Mouse (Mus musculus): ENCODE results near the gene Mier2. TPM values are rescaled to one million over a fixed set of nuclear protein-coding genes. Genes with fewer than 3 reads are reported as not detected.

The Mier2 gene
- total RNA-seq, 1 experiment from 2014 or later = 10.0 TPM

DNA sequence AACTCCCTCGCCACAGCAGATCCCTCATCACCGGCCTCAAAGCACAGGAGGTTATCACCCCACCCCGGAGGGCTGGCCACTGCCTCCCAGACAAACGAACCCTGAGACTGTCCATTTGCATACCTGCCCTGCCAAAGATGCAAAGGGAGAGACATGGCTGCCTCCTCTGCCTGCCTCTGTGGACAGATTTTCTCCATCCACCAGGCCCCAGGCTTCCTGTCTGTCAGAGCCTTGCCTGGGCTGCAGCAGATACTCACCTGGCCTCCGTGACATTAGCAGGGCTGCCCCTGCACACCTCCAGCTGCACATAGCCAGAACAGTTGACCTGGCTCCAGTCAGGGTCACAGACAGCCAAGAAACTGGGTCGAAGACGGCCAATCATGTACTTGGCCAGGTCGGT lies 24.8 kb downstream of the Mier2 start:
- no peak for ATAC-seq (replicated peaks; ENCODE audit: insufficient number of reproducible peaks, low FRiP score, low TSS enrichment, poor library complexity, severe bottlenecking)

GRCm38 (mm10) chr10:79528081-79528480 lies 26.9 kb downstream of the Mier2 start:
- ATAC-seq (replicated peaks; ENCODE audit: insufficient number of reproducible peaks, low FRiP score, low TSS enrichment, poor library complexity, severe bottlenecking) = no peak

DNA sequence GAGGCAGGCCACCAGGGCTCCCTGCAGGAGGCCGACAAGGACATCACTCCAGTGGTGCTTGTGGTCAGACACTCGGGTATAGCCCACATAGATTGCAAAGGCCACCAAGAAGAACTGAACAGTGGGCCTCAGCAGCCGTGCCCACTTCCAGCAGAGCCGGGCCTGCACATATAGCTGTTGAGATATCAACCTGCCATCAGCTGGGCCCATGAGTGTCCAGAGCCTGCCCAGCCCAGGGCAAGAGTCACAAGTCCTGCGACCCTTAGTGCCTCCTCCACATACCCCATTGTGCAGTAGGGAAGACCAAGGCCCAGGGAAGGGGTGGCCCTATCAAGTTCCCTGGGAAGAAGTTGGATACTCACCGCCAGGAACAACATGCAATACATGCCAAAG lies 27.6 kb downstream of the Mier2 start:
- ATAC-seq (replicated peaks; ENCODE audit: insufficient number of reproducible peaks, low FRiP score, low TSS enrichment, poor library complexity, severe bottlenecking) = no peak

GRCm38 (mm10) chr10:79526661-79527452 lies 28.1 kb downstream of the Mier2 start:
- ATAC-seq (replicated peaks; ENCODE audit: insufficient number of reproducible peaks, low FRiP score, low TSS enrichment, poor library complexity, severe bottlenecking) = no peak

- ATAC-seq (replicated peaks; ENCODE audit: insufficient number of reproducible peaks, low FRiP score, low TSS enrichment, poor library complexity, severe bottlenecking) = no peak
These were observed 29.3 kb downstream of the Mier2 start for GRCm38 (mm10) chr10:79525456-79526325.

- ATAC-seq (replicated peaks; ENCODE audit: insufficient number of reproducible peaks, low FRiP score, low TSS enrichment, poor library complexity, severe bottlenecking) = no peak
These were observed 30.6 kb downstream of the Mier2 start for GRCm38 (mm10) chr10:79524433-79524832.

- ATAC-seq (replicated peaks; ENCODE audit: insufficient number of reproducible peaks, low FRiP score, low TSS enrichment, poor library complexity, severe bottlenecking) = peak; percentile 56
These were observed 48.3 kb downstream of the Mier2 start for GRCm38 (mm10) chr10:79506709-79507108.

- no peak for ATAC-seq (replicated peaks; ENCODE audit: insufficient number of reproducible peaks, low FRiP score, low TSS enrichment, poor library complexity, severe bottlenecking)
These were observed 52.0 kb downstream of the Mier2 start for GRCm38 (mm10) chr10:79502830-79503644.

GRCm38 (mm10) chr10:79496701-79497288 lies 58.2 kb downstream of the Mier2 start:
- no peak for ATAC-seq (replicated peaks; ENCODE audit: insufficient number of reproducible peaks, low FRiP score, low TSS enrichment, poor library complexity, severe bottlenecking)

GRCm38 (mm10) chr10:79495886-79496285 lies 59.1 kb downstream of the Mier2 start:
- ATAC-seq (replicated peaks; ENCODE audit: insufficient number of reproducible peaks, low FRiP score, low TSS enrichment, poor library complexity, severe bottlenecking) = no peak

Other genes starting within 250 kb of the Mier2 start
- gene Vmn2r82, start 198.7 kb downstream of the Mier2 start, total RNA-seq (2017) = not detected in 3 replicates
- gene Vmn2r83, start 86.5 kb downstream of the Mier2 start, total RNA-seq (2017) = not detected in 3 replicates
- 3.1 to 4.3 TPM (median 3.3 TPM) in 3 replicates for gene Plpp2, start 21.4 kb downstream of the Mier2 start, total RNA-seq (2017)
- gene Theg, start 32.1 kb upstream of the Mier2 start, total RNA-seq (2017) = not detected in 3 replicates
- gene C2cd4c, start 58.8 kb upstream of the Mier2 start, total RNA-seq (2017) = not detected in 3 replicates
- not detected in 3 replicates for gene Shc2, start 82.7 kb upstream of the Mier2 start, total RNA-seq (2017)
- not detected in 3 replicates for gene Odf3l2, start 90.5 kb upstream of the Mier2 start, total RNA-seq (2017)
- gene Madcam1, start 109.4 kb upstream of the Mier2 start, total RNA-seq (2017) = not detected in 3 replicates
- 8.9 to 28.4 TPM (median 25.4 TPM) in 3 replicates for gene Tpgs1, start 114.2 kb upstream of the Mier2 start, total RNA-seq (2017)
- 76.0 to 109 TPM (median 89.7 TPM) in 3 replicates for gene Cdc34, start 127.0 kb upstream of the Mier2 start, total RNA-seq (2017)
- gene Gzmm, start 133.8 kb upstream of the Mier2 start, total RNA-seq (2017) = 0.29 to 17.0 TPM (median 3.0 TPM) in 3 replicates
- 158 to 185 TPM (median 179 TPM) in 3 replicates for gene Bsg, start 149.3 kb upstream of the Mier2 start, total RNA-seq (2017)
- not detected in 3 replicates for gene Hcn2, start 161.4 kb upstream of the Mier2 start, total RNA-seq (2017)
- 8.3 to 15.9 TPM (median 10.4 TPM) in 3 replicates for gene Polrmt, start 191.4 kb upstream of the Mier2 start, total RNA-seq (2017)
- gene Fgf22, start 199.9 kb upstream of the Mier2 start, total RNA-seq (2017) = not detected in 3 replicates
- gene Rnf126, start 211.8 kb upstream of the Mier2 start, total RNA-seq (2017) = 3.5 to 18.0 TPM (median 8.8 TPM) in 3 replicates
- 1.3 to 3.3 TPM (median 2.0 TPM) in 3 replicates for gene Fstl3, start 222.1 kb upstream of the Mier2 start, total RNA-seq (2017)
- gene Prss57, start 235.8 kb upstream of the Mier2 start, total RNA-seq (2017) = 0.21 to 2.1 TPM in 2 of 3 replicates, not detected in the other
- 21.3 to 30.9 TPM (median 27.0 TPM) in 3 replicates for gene Palm, start 238.4 kb upstream of the Mier2 start, total RNA-seq (2017)

Measured in monocyte, adult 5-6 weeks (primary cell).